Mouse (Mus musculus) adrenal gland, postnatal 4 days (tissue): ENCODE results near the gene Gm340. TPM values are rescaled to one million over a fixed set of nuclear protein-coding genes. Genes with fewer than 3 reads are reported as not detected.

ENCODE experiments used
- DNase-seq, 2 experiments: peaks; one replicate each; pipeline ENCODE4 v3.0.0; 2021 to 2022; ENCODE audit warnings: low spot score in 2 of 2, mixed read lengths in 2 of 2
- microRNA-seq: library from miRNA; unstranded; fragments of <30 nt; microRNA quantifications from one replicate; pipeline ENCODE4 v1.2.0, GENCODE M21; 2021
- total RNA-seq, 2 experiments: library from RNA; stranded (reverse); gene quantifications; 2 replicates each; pipeline ENCODE4 v1.2.3; 2021

The Gm340 gene
- total RNA-seq, 2 experiments from 2014 or later: 17.2 to 19.4 TPM

DNA sequence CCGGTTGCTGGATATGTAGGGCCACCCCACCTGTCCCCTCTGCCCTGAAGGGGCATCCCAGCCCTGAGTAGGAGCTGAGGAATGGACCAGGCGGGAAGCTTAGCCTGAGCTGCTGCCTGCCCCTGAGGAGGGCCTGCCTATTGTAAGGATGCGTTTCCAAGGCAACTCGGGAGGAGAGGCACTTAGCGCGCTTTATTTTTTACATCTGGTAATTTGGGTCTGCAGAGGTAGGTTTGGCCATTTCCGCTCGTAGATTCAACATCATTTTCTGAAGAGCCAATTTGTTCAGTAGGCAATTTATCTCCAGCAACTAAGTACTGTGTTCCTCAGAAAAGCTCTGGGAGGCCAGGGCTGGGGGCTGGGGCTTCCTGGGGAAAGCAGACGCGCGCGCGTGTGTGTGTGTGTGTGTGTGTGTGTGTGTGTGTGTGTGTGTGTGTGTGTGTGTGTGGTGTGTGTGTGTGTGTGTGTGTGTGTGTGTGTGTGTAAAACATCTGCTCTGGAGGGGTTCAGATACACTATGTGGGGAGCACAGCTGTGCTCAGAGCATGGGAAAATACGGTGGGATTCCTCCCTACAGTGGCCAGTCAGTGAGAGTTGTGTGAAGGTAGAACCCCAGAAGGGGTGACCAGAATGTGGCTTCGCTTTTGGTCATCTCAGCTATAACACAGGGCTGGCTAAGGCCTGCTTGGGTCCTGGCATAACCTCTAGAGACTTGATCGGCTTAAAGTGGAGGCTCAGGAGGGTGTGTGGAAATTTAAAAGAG is 31.3 kb downstream of the Gm340 start:
- no peak for DNase-seq

DNA sequence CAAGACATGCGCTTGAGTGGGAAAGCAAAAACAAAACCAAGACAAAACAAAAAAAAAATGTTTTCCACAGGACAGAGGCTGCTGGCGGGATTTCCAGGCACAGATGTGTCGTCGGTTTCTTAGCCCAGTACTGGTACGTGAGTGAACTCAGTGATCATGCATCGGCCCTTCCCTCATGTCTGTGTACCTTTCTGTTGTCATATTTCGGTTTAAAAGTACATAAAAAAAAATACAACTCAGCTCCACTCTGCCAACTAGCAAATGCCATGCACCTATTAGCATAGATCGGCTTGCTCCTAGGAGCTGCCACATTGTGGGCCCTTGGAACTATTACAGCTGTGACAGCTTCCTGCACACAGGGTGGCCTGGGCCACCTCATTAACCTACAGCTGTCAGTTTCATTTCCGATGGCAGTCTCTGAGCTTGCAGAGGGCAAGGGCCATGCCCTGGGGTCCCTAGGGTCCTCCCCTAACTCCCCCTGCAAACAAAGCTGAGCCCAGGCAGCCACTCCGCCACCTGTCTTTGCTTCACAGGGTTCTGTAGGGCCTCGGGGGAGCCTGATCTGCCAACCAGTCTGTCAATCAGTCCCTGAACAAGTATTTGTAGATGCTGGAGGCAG is 33.5 kb downstream of the Gm340 start:
- DNase-seq: no peak

GRCm38 (mm10) chr19:41616274-41616673 is 34.1 kb downstream of the Gm340 start:
- DNase-seq: no peak

DNA sequence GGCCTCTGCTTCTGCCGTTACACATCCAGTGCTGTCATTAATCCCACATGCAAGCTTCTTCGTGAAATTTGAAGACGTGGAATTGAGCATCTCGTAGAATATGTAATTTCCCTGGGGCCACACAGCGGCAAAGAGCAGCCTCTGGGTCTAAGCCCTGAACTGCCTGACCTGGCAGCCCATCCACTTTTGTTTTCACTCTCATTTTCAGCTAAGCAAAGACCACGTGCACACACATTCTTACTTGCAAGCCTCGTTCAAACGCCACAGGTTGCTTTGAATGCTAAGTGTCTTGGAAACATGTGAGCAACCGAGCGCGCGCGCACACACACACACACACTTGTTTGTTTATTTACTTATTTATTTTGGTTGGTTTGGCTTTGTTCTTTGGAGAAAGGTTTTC is 34.9 kb downstream of the Gm340 start:
- no peak for DNase-seq

- no peak for DNase-seq
Measured at GRCm38 (mm10) chr19:41618153-41618657, 36.0 kb downstream of the Gm340 start.

- DNase-seq: no peak
Measured at GRCm38 (mm10) chr19:41618771-41619385, 36.7 kb downstream of the Gm340 start.

DNA sequence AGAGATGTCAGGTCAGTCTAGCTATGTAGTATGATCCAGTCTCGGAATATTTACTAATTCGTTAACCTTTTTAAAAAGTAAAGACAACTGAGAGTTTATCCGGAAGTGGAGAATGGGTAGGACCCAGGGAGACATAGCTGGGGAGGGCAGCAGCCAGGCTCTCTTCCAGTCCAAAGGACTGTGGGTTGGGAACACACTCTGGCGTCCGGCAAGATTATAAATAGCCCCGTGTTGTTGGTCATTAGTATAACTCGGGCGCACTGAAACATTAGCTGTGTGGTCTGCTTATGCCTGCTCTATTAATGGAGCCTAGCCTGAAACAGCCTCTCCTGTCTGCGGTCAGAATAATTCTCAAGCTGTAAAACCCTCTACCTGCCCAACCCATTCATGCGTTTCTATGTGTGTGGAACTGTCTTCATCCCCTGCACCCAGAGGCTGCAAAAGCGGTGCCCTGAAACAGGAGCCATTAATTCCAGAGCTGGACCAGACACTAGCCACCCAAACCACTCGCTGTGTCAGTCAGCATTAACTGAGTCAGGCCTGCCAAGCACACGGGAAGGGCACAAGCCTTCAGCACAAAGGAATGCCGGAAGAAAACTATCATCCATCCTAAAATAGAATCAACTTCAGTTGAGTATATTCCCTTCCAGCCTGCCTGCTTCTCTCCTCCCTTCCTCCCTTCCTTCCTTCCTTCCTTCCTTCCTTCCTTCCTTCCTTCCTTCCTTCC is 38.4 kb downstream of the Gm340 start:
- no peak for DNase-seq

- no peak for DNase-seq
Measured at GRCm38 (mm10) chr19:41628970-41629369, 46.8 kb downstream of the Gm340 start.

DNA sequence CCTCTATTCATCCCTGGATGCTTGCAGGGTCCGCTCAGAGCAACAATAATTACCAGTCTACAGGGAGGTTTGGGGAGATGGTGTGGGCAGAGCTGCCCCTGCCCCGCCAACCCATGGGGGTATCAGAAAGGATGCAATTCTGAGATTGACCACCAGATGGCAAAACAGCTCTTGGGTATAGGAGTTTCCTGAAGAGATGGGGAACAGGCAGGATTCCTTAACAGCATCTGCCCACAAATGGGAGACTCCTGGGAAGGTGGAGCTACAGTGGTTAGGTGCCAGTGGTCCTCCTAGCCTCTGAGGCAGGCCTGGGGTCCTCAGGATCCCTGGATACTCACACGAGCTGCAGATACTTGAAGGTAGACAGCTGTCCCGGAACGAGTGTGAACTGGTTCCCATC is 47.4 kb downstream of the Gm340 start:
- no peak for DNase-seq

GRCm38 (mm10) chr19:41634099-41634498 is 51.9 kb downstream of the Gm340 start:
- DNase-seq: no peak

- no peak for DNase-seq
Measured at GRCm38 (mm10) chr19:41634999-41635398, 52.8 kb downstream of the Gm340 start.

Small RNAs within 50 kb of the gene (microRNA-seq; reads per million reads assigned to microRNA genes)
- gene Mir8091: not detected

Other genes starting within 250 kb of the Gm340 start
- 1 to 10 TPM; 6.6 to 6.7 TPM for gene Pik3ap1, start 197.3 kb upstream of the Gm340 start, total RNA-seq
- gene Lcor, start 99.7 kb upstream of the Gm340 start, total RNA-seq: 10 to 100 TPM; 18.8 to 22.4 TPM
- 1 to 10 TPM; 7.1 to 8.3 TPM for gene Slit1, start 161.3 kb downstream of the Gm340 start, total RNA-seq
- gene Arhgap19, start 219.7 kb downstream of the Gm340 start, total RNA-seq: 10 to 100 TPM; 11.6 to 12.2 TPM
- 10 to 100 TPM; 11.9 to 12.2 TPM for gene Frat1, start 247.6 kb downstream of the Gm340 start, total RNA-seq